ENCODE assay signal across 14 mouse cellular contexts in the genomic region with DNA sequence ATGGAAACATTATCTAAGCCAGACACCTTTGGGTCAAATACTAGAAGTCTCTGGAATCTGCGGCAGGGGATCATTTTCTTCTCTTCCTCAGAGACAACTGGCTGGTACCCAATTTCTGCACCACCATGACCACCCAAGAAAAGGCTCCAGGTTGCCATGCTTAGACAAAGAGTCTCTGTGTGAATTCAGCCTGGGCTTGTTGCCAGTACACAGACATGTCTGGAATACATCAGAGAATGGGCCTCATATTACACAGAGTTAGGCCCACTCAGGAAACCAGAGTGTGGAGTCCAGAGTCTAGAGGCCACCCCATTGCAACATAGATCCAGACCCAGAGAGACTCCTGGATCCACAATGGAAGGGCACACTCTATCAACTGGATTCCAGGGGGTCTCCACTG. TPM values are rescaled to one million over a fixed set of nuclear protein-coding genes. Genes with fewer than 3 reads are reported as not detected.
DNase-seq lines count a peak whose midpoint lies in the region; TF ChIP-seq lines count a peak whose summit lies in the region.
"Had no signal": no experiment of that assay in that cellular context is flagged by ENCODE, and none has a peak within 500 bp of the region (broad histone marks: within the 10 kb centered on the region; RNA-seq: fewer than 3 reads in every experiment).

No protein-coding gene starts in this region.

- TF ChIP-seq CTCF in brain, embryonic 14.5 days (IDR thresholded peaks at IDR 0.05; ENCODE audit: borderline replicate concordance, extremely low read depth, insufficient read depth, insufficient read length): no peak

- no peak for TF ChIP-seq POLR2A in brain, embryonic 14.5 days (IDR thresholded peaks at IDR 0.05; ENCODE audit: borderline replicate concordance, extremely low read depth, insufficient read depth, insufficient read length, poor library complexity, severe bottlenecking)

- peak; percentile 11 to 27 for DNase-seq in layer of hippocampus, adult 18-20 months (ENCODE audit: low spot score in 2 of 2)
- DNase-seq in layer of hippocampus, postnatal 25 days (ENCODE audit: extremely low spot score in 1 of 2, low spot score in 1 of 2): no peak
- DNase-seq in Muller cell, postnatal 12 days (ENCODE audit: inconsistent ontology term): peak; percentile 70
- DNase-seq in brain, embryonic 14.5 days (ENCODE audit: low read depth): peak; percentile 86
- DNase-seq in layer of hippocampus, postnatal 14 days (ENCODE audit: low spot score in 2 of 2): peak; percentile 38 to 67
- DNase-seq in ovary, postnatal 10 days (ENCODE audit: low spot score): no peak
- DNase-seq in T-cell, adult 2 months (ENCODE audit: low spot score): no peak
- DNase-seq: adrenal gland, postnatal 25 days; embryo, embryonic 11 days; heart, adult 18-20 months had no signal

RNA-seq across cellular contexts. Expression of gene Gpr55, which starts 8.7 kb away (rescaled TPM):
- under 1 TPM in 1 of 2 experiments, not detected in 1; 0.08 TPM for total RNA-seq in layer of hippocampus, adult 18-20 months (2021)
- total RNA-seq in layer of hippocampus, postnatal 25 days (2021): under 1 TPM in 1 of 2 experiments, not detected in 1; 0.12 TPM
- 0.01 TPM in 1 of 2 replicates, not detected in the other for polyA plus RNA-seq in brain, embryonic 14.5 days (2012; rRNA removed)
- total RNA-seq in layer of hippocampus, postnatal 14 days (2021): not detected
- polyA plus RNA-seq: neural tube, embryonic 11.5 days had no signal

RNA-seq across cellular contexts. Expression of gene 4933407L21Rik, which starts 41.2 kb away (rescaled TPM):
- 1 to 10 TPM; 3.3 to 4.1 TPM for total RNA-seq in layer of hippocampus, adult 18-20 months (2021)
- 1 to 10 TPM; 3.5 to 4.0 TPM for total RNA-seq in layer of hippocampus, postnatal 25 days (2021)
- polyA plus RNA-seq in brain, embryonic 14.5 days (2012; rRNA removed): 6.9 and 7.5 TPM in 2 replicates
- 1 to 10 TPM; 4.1 to 5.3 TPM for total RNA-seq in layer of hippocampus, postnatal 14 days (2021)
- total RNA-seq: heart, adult 18-20 months had no signal
- polyA plus RNA-seq: G1E; neural tube, embryonic 11.5 days had no signal

RNA-seq across cellular contexts. Expression of gene Spata3, which starts 47.1 kb away (rescaled TPM):
- under 1 TPM; 0.30 to 0.91 TPM for total RNA-seq in layer of hippocampus, adult 18-20 months (2021)
- 1 to 10 TPM; 1.0 to 1.2 TPM for total RNA-seq in layer of hippocampus, postnatal 25 days (2021)
- polyA plus RNA-seq in brain, embryonic 14.5 days (2012; rRNA removed): 0.14 and 0.29 TPM in 2 replicates
- 1 to 10 TPM in 1 of 2 experiments, under 1 TPM in 1; 0.95 to 1.1 TPM for total RNA-seq in layer of hippocampus, postnatal 14 days (2021)
- total RNA-seq: adrenal gland, postnatal 25 days; G1E; heart, adult 18-20 months had no signal
- polyA plus RNA-seq: G1E; lung, postnatal 0 days; neural tube, embryonic 11.5 days; stomach, embryonic 15.5 days had no signal

Comparison
In these comparisons a context has a peak if more than half of its experiments do, and no peak if none do; other contexts are left out.
1. DNase-seq: peak in layer of hippocampus, adult 18-20 months (2 of 2), Muller cell, postnatal 12 days (single experiment), brain, embryonic 14.5 days (single experiment) and layer of hippocampus, postnatal 14 days (2 of 2); none in layer of hippocampus, postnatal 25 days (0 of 2), ovary, postnatal 10 days (single experiment) and T-cell, adult 2 months (single experiment).